Mouse (Mus musculus): ENCODE measurements around the gene Slco2a1. TPM values are rescaled to one million over a fixed set of nuclear protein-coding genes. Genes with fewer than 3 reads are reported as not detected.

Gene Slco2a1
- total and polyA plus RNA-seq, 2 experiments from 2014 or later, result 4.2 to 6.6 TPM

DNA sequence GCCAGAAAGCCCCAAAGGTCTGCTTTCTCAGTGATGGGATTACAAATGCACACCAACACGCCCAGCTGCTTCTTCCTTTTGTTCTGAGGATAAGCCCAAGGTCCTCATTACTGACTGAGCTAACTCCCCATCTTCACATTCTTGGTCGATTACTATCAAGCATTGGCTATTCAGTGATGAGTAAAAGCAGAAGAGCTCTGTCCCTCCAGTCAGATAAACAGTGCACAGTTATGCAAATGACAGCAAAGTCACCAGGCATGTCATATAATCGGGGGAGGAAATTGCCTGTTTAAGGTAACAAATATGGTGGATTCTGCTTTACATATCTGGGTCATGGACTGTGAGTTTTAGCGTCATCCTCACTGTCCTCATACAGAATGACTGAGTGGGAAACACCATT is 35.6 kb downstream of the Slco2a1 start:
- Histone ChIP-seq H3K4me2 (ENCODE audit: low read depth) (no peak overlapping the region), H3K36me3 (ENCODE audit: insufficient read depth) (no peaks in the 10 kb centered on the region), H3K4me1 (ENCODE audit: insufficient read depth) (no peaks in the 10 kb centered on the region), H3K27me3 (ENCODE audit: insufficient read depth, low read length) (no peaks in the 10 kb centered on the region), H3K27ac (ENCODE audit: low read depth, low read length) (no peak overlapping the region), H3K9me3 (ENCODE audit: low read length) (no peaks in the 10 kb centered on the region), H3K9ac (no peak overlapping the region), H3K4me3 (ENCODE audit: low read depth, low read length) (no peak overlapping the region)
- no peak for ATAC-seq
- no peak for DNase-seq
- TF ChIP-seq CTCF (IDR thresholded peaks at IDR 0.05; ENCODE audit: low read depth), result no peak
- WGBS, result 70% methylated on average over 4 of the region's 4 CpGs

- Histone ChIP-seq H3K27me3 (ENCODE audit: insufficient read depth, low read length) (no peaks in the 10 kb centered on the region), H3K9me3 (ENCODE audit: low read length) (no peaks in the 10 kb centered on the region), H3K9ac (no peak overlapping the region), H3K4me1 (ENCODE audit: insufficient read depth) (no peaks in the 10 kb centered on the region), H3K27ac (ENCODE audit: low read depth, low read length) (no peak overlapping the region), H3K4me2 (ENCODE audit: low read depth) (no peak overlapping the region), H3K4me3 (ENCODE audit: low read depth, low read length) (no peak overlapping the region), H3K36me3 (ENCODE audit: insufficient read depth) (no peaks in the 10 kb centered on the region)
- ATAC-seq (no peak), DNase-seq (no peak)
- no peak for TF ChIP-seq CTCF (IDR thresholded peaks at IDR 0.05; ENCODE audit: low read depth)
- 76% methylated on average over 11 of the region's 11 CpGs for WGBS
Measured at GRCm38 (mm10) chr9:103027150-103027889, 38.8 kb downstream of the Slco2a1 start.

GRCm38 (mm10) chr9:103029012-103029411 is 40.5 kb downstream of the Slco2a1 start:
- WGBS, result 63% methylated on average over 8 of the region's 8 CpGs
- Histone ChIP-seq H3K27ac (ENCODE audit: low read depth, low read length) (no peak overlapping the region), H3K27me3 (ENCODE audit: insufficient read depth, low read length) (no peaks in the 10 kb centered on the region), H3K36me3 (ENCODE audit: insufficient read depth) (no peaks in the 10 kb centered on the region), H3K4me3 (ENCODE audit: low read depth, low read length) (no peak overlapping the region), H3K4me1 (ENCODE audit: insufficient read depth) (no peaks in the 10 kb centered on the region), H3K9ac (no peak overlapping the region), H3K4me2 (ENCODE audit: low read depth) (no peak overlapping the region), H3K9me3 (ENCODE audit: low read length) (no peaks in the 10 kb centered on the region)
- ATAC-seq, result no peak
- TF ChIP-seq CTCF (IDR thresholded peaks at IDR 0.05; ENCODE audit: low read depth), result no peak
- no peak for DNase-seq

- H3K4me1 ChIP-seq (ENCODE audit: insufficient read depth), result no peaks in the 10 kb centered on the region
- TF ChIP-seq CTCF (IDR thresholded peaks at IDR 0.05; ENCODE audit: low read depth), result no peak
- H3K36me3 ChIP-seq (ENCODE audit: insufficient read depth), result no peaks in the 10 kb centered on the region
- H3K27ac ChIP-seq (ENCODE audit: low read depth, low read length), result no peak overlapping the region
- H3K4me3 ChIP-seq (ENCODE audit: low read depth, low read length), result no peak overlapping the region
- no peaks in the 10 kb centered on the region for H3K9me3 ChIP-seq (ENCODE audit: low read length)
- ATAC-seq (no peak), DNase-seq (no peak)
- H3K27me3 ChIP-seq (ENCODE audit: insufficient read depth, low read length), result no peaks in the 10 kb centered on the region
- 81% methylated on average over 2 of the region's 2 CpGs for WGBS
- H3K9ac ChIP-seq, result no peak overlapping the region
- H3K4me2 ChIP-seq (ENCODE audit: low read depth), result no peak overlapping the region
Measured at GRCm38 (mm10) chr9:103030041-103030440, 41.5 kb downstream of the Slco2a1 start.

- H3K9me3 ChIP-seq (ENCODE audit: low read length), result no peaks in the 10 kb centered on the region
- no peak overlapping the region for H3K9ac ChIP-seq
- TF ChIP-seq CTCF (IDR thresholded peaks at IDR 0.05; ENCODE audit: low read depth), result no peak
- H3K4me2 ChIP-seq (ENCODE audit: low read depth), result no peak overlapping the region
- DNase-seq (no peak), ATAC-seq (no peak)
- no peaks in the 10 kb centered on the region for H3K27me3 ChIP-seq (ENCODE audit: insufficient read depth, low read length)
- no peaks in the 10 kb centered on the region for H3K36me3 ChIP-seq (ENCODE audit: insufficient read depth)
- no peaks in the 10 kb centered on the region for H3K4me1 ChIP-seq (ENCODE audit: insufficient read depth)
- WGBS, result 89% methylated on average over 5 of the region's 5 CpGs
- no peak overlapping the region for H3K27ac ChIP-seq (ENCODE audit: low read depth, low read length)
- no peak overlapping the region for H3K4me3 ChIP-seq (ENCODE audit: low read depth, low read length)
Measured at GRCm38 (mm10) chr9:103031211-103031610, 42.7 kb downstream of the Slco2a1 start.

- no peak overlapping the region for H3K4me2 ChIP-seq (ENCODE audit: low read depth)
- no peaks in the 10 kb centered on the region for H3K9me3 ChIP-seq (ENCODE audit: low read length)
- 70% methylated on average over 8 of the region's 8 CpGs for WGBS
- H3K27me3 ChIP-seq (ENCODE audit: insufficient read depth, low read length), result no peaks in the 10 kb centered on the region
- no peak for DNase-seq
- no peak overlapping the region for H3K4me3 ChIP-seq (ENCODE audit: low read depth, low read length)
- H3K9ac ChIP-seq, result no peak overlapping the region
- H3K27ac ChIP-seq (ENCODE audit: low read depth, low read length), result no peak overlapping the region
- ATAC-seq, result no peak
- no peaks in the 10 kb centered on the region for H3K36me3 ChIP-seq (ENCODE audit: insufficient read depth)
- no peak for TF ChIP-seq CTCF (IDR thresholded peaks at IDR 0.05; ENCODE audit: low read depth)
- H3K4me1 ChIP-seq (ENCODE audit: insufficient read depth), result no peaks in the 10 kb centered on the region
Measured at GRCm38 (mm10) chr9:103032193-103032592, 43.7 kb downstream of the Slco2a1 start.

GRCm38 (mm10) chr9:103033381-103033780 is 44.9 kb downstream of the Slco2a1 start:
- Histone ChIP-seq H3K4me2 (ENCODE audit: low read depth) (no peak overlapping the region), H3K36me3 (ENCODE audit: insufficient read depth) (no peaks in the 10 kb centered on the region), H3K9me3 (ENCODE audit: low read length) (no peaks in the 10 kb centered on the region), H3K27me3 (ENCODE audit: insufficient read depth, low read length) (no peaks in the 10 kb centered on the region), H3K4me3 (ENCODE audit: low read depth, low read length) (no peak overlapping the region), H3K4me1 (ENCODE audit: insufficient read depth) (no peaks in the 10 kb centered on the region), H3K27ac (ENCODE audit: low read depth, low read length) (no peak overlapping the region), H3K9ac (no peak overlapping the region)
- TF ChIP-seq CTCF (IDR thresholded peaks at IDR 0.05; ENCODE audit: low read depth), result no peak
- 85% methylated on average over 3 of the region's 3 CpGs for WGBS
- DNase-seq, result no peak
- no peak for ATAC-seq
